Mouse (Mus musculus): ENCODE measurements around the gene Ddias.

Gene Ddias

GRCm38 (mm10) chr7:92866526-92866925, 7.5 kb downstream of the Ddias start:
- DNase-seq (ENCODE audit: low read depth, low spot score), result no peak

GRCm38 (mm10) chr7:92848246-92848645, 25.8 kb downstream of the Ddias start:
- no peak for DNase-seq (ENCODE audit: low read depth, low spot score)

- no peak for DNase-seq (ENCODE audit: low read depth, low spot score)
Observed at GRCm38 (mm10) chr7:92842254-92842653, 31.8 kb downstream of the Ddias start.

GRCm38 (mm10) chr7:92837907-92838306, 36.1 kb downstream of the Ddias start:
- DNase-seq (ENCODE audit: low read depth, low spot score), result no peak

- no peak for DNase-seq (ENCODE audit: low read depth, low spot score)
Observed at GRCm38 (mm10) chr7:92837226-92837625, 36.8 kb downstream of the Ddias start.

- DNase-seq (ENCODE audit: low read depth, low spot score), result no peak
Observed at GRCm38 (mm10) chr7:92836447-92836846, 37.6 kb downstream of the Ddias start.

- DNase-seq (ENCODE audit: low read depth, low spot score), result no peak
Observed at GRCm38 (mm10) chr7:92834391-92834790, 39.7 kb downstream of the Ddias start.

GRCm38 (mm10) chr7:92832395-92832794, 41.7 kb downstream of the Ddias start:
- DNase-seq (ENCODE audit: low read depth, low spot score), result no peak

GRCm38 (mm10) chr7:92827981-92828380, 46.1 kb downstream of the Ddias start:
- no peak for DNase-seq (ENCODE audit: low read depth, low spot score)

- no peak for DNase-seq (ENCODE audit: low read depth, low spot score)
Observed at GRCm38 (mm10) chr7:92826248-92826647, 47.8 kb downstream of the Ddias start.

GRCm38 (mm10) chr7:92822409-92823101, 51.5 kb downstream of the Ddias start:
- DNase-seq (ENCODE audit: low read depth, low spot score), result no peak

- DNase-seq (ENCODE audit: low read depth, low spot score), result no peak
Observed at GRCm38 (mm10) chr7:92821871-92822270, 52.2 kb downstream of the Ddias start.

- DNase-seq (ENCODE audit: low read depth, low spot score), result no peak
Observed at GRCm38 (mm10) chr7:92820941-92821465, 53.0 kb downstream of the Ddias start.

GRCm38 (mm10) chr7:92820410-92820809, 53.6 kb downstream of the Ddias start:
- DNase-seq (ENCODE audit: low read depth, low spot score), result no peak

GRCm38 (mm10) chr7:92819656-92820055, 54.4 kb downstream of the Ddias start:
- DNase-seq (ENCODE audit: low read depth, low spot score), result no peak

GRCm38 (mm10) chr7:92817886-92818285, 56.2 kb downstream of the Ddias start:
- DNase-seq (ENCODE audit: low read depth, low spot score), result no peak

- no peak for DNase-seq (ENCODE audit: low read depth, low spot score)
Observed at GRCm38 (mm10) chr7:92817242-92817641, 56.8 kb downstream of the Ddias start.

- DNase-seq (ENCODE audit: low read depth, low spot score), result no peak
Observed at GRCm38 (mm10) chr7:92811667-92812279, 62.3 kb downstream of the Ddias start.

Data from c-Kit-negative CD71-positive TER-119-positive erythroid progenitor cells, embryonic 14.5 days (primary cell).